In genomic region chr13:25066659-25067058, GRCm38 (mm10) we compare ENCODE assay signal across 23 mouse cellular contexts. TPM values are rescaled to one million over a fixed set of nuclear protein-coding genes. Genes with fewer than 3 reads are reported as not detected.
DNase-seq lines count a peak whose midpoint lies in the region; ATAC-seq and TF ChIP-seq lines count a peak whose summit lies in the region.
"Had no signal": no experiment of that assay in that cellular context is flagged by ENCODE, and none has a peak within 500 bp of the region (broad histone marks: within the 10 kb centered on the region; RNA-seq: fewer than 3 reads in every experiment).

No protein-coding gene starts in this region.

- H3K4me2 ChIP-seq in kidney, embryonic 14.5 days (replicated peaks; ENCODE audit: low read depth, low read length) = no peak overlapping the region
- no peak overlapping the region for H3K4me2 ChIP-seq in kidney, embryonic 15.5 days
- H3K4me2 ChIP-seq in kidney, embryonic 16.5 days (replicated peaks; ENCODE audit: low read depth, low read length) = no peak overlapping the region
- H3K4me2 ChIP-seq in kidney, postnatal 0 days (ENCODE audit: low read length) = no peak overlapping the region

- no peak for TF ChIP-seq CTCF in kidney, adult 2 months (conservative IDR thresholded peaks at IDR 0.05; ENCODE audit: insufficient read depth, insufficient read length, low read depth, low read length)
- peak; percentile 21; the same call in 1 of the 2 replicates for TF ChIP-seq CTCF in kidney, postnatal 0 days (IDR thresholded peaks at IDR 0.05; ENCODE audit: low read depth)

- H3K9ac ChIP-seq in kidney, embryonic 14.5 days (ENCODE audit: low read depth, low read length) = no peak overlapping the region
- H3K9ac ChIP-seq in kidney, embryonic 15.5 days = no peak overlapping the region
- H3K9ac ChIP-seq in kidney, embryonic 16.5 days (replicated peaks; ENCODE audit: low read length) = no peak overlapping the region
- H3K9ac ChIP-seq in kidney, postnatal 0 days (ENCODE audit: low read depth, low read length) = no peak overlapping the region

- DNase-seq in kidney, adult 2 months = no peak
- DNase-seq in kidney, postnatal 14 days = no peak
- no peak for DNase-seq in kidney, postnatal 36 days
- no peak for DNase-seq in kidney, postnatal 0 days (ENCODE audit: low spot score)
- DNase-seq in kidney, adult 8-10 months = no peak
- DNase-seq: adrenal gland, adult 2 months; adrenal gland, adult 8-10 months; adrenal gland, postnatal 10 days; adrenal gland, postnatal 14 days; adrenal gland, postnatal 25 days; adrenal gland, postnatal 36 days; B cell, adult 2 months; cerebellum, adult 11 months; cerebellum, adult 11-12 months had no signal

- H3K4me3 ChIP-seq in kidney, embryonic 14.5 days (ENCODE audit: low read length) = no peak overlapping the region
- H3K4me3 ChIP-seq in kidney, adult 2 months (ENCODE audit: insufficient read depth, low read depth, low read length) = no peak overlapping the region
- H3K4me3 ChIP-seq in kidney, embryonic 15.5 days (replicated peaks) = no peak overlapping the region
- no peak overlapping the region for H3K4me3 ChIP-seq in kidney, embryonic 16.5 days (ENCODE audit: low read length)
- H3K4me3 ChIP-seq in kidney, postnatal 0 days (replicated peaks; ENCODE audit: low read depth, low read length) = no peak overlapping the region

- no peaks in the 10 kb centered on the region for H3K27me3 ChIP-seq in kidney, embryonic 14.5 days (ENCODE audit: control insufficient read depth, insufficient read depth, low read length)
- no peaks in the 10 kb centered on the region for H3K27me3 ChIP-seq in kidney, adult 2 months (replicated peaks; ENCODE audit: control insufficient read depth, insufficient read depth, low read length)
- no peaks in the 10 kb centered on the region for H3K27me3 ChIP-seq in kidney, embryonic 15.5 days
- no peaks in the 10 kb centered on the region for H3K27me3 ChIP-seq in kidney, embryonic 16.5 days (ENCODE audit: insufficient read depth, low read length)
- no peaks in the 10 kb centered on the region for H3K27me3 ChIP-seq in kidney, postnatal 0 days (ENCODE audit: insufficient read depth, low read length)
- H3K27me3 ChIP-seq: CH12.LX, Patski had no signal

- H3K9me3 ChIP-seq in kidney, embryonic 14.5 days (ENCODE audit: control insufficient read depth, low read length) = no peaks in the 10 kb centered on the region
- no peaks in the 10 kb centered on the region for H3K9me3 ChIP-seq in kidney, embryonic 15.5 days (replicated peaks)
- no peaks in the 10 kb centered on the region for H3K9me3 ChIP-seq in kidney, embryonic 16.5 days (ENCODE audit: low read length)
- H3K9me3 ChIP-seq in kidney, postnatal 0 days (replicated peaks; ENCODE audit: low read length) = no peaks in the 10 kb centered on the region
- H3K9me3 ChIP-seq: G1E had no signal

- no peaks in the 10 kb centered on the region for H3K36me3 ChIP-seq in kidney, embryonic 14.5 days (ENCODE audit: control insufficient read depth, insufficient read depth, low read length)
- no peaks in the 10 kb centered on the region for H3K36me3 ChIP-seq in kidney, adult 2 months (ENCODE audit: control insufficient read depth, insufficient read depth, low read length)
- H3K36me3 ChIP-seq in kidney, embryonic 15.5 days = 0 out of 2 replicates have a peak, but pooled peaks cover 3% of the 10 kb centered on the region
- H3K36me3 ChIP-seq in kidney, embryonic 16.5 days (ENCODE audit: insufficient read depth, low read length) = no peaks in the 10 kb centered on the region
- no peaks in the 10 kb centered on the region for H3K36me3 ChIP-seq in kidney, postnatal 0 days (ENCODE audit: insufficient read depth, low read length)
- H3K36me3 ChIP-seq: G1E had no signal

- peak overlapping the region; percentile 90 for H3K27ac ChIP-seq in kidney, embryonic 14.5 days (ENCODE audit: low read depth, low read length)
- no peak overlapping the region for H3K27ac ChIP-seq in kidney, adult 2 months (ENCODE audit: insufficient read depth, low read depth, low read length)
- H3K27ac ChIP-seq in kidney, embryonic 15.5 days = peak overlapping the region; percentile 85
- peak overlapping the region; percentile 87 for H3K27ac ChIP-seq in kidney, embryonic 16.5 days (ENCODE audit: low read length)
- peak overlapping the region; percentile 75 for H3K27ac ChIP-seq in kidney, postnatal 0 days

- 86% methylated on average over 2 of the region's 2 CpGs for WGBS in kidney, embryonic 14.5 days
- 90% methylated on average over 2 of the region's 2 CpGs for WGBS in kidney, adult 2 months
- 82% methylated on average over 2 of the region's 2 CpGs for WGBS in kidney, embryonic 15.5 days
- WGBS in kidney, embryonic 16.5 days = 78% methylated on average over 2 of the region's 2 CpGs
- 64% methylated on average over 2 of the region's 2 CpGs for WGBS in kidney, postnatal 0 days

- no peaks in the 10 kb centered on the region for H3K4me1 ChIP-seq in kidney, embryonic 14.5 days (ENCODE audit: control insufficient read depth, insufficient read depth, low read length)
- H3K4me1 ChIP-seq in kidney, adult 2 months (ENCODE audit: control insufficient read depth, insufficient read depth, low read length) = no peaks in the 10 kb centered on the region
- peaks cover 10% of the 10 kb centered on the region; the same call in 1 of the 2 replicates for H3K4me1 ChIP-seq in kidney, embryonic 15.5 days
- peaks cover 10% of the 10 kb centered on the region; the same call in 1 of the 2 replicates for H3K4me1 ChIP-seq in kidney, embryonic 16.5 days (ENCODE audit: insufficient read depth, low read length)
- peaks cover 4% of the 10 kb centered on the region; the same call in 1 of the 2 replicates for H3K4me1 ChIP-seq in kidney, postnatal 0 days (replicated peaks; ENCODE audit: insufficient read depth, low read length)

- no peak for TF ChIP-seq POLR2A in kidney, adult 2 months (IDR thresholded peaks at IDR 0.05; ENCODE audit: low read depth, low read length)

- no peak for ATAC-seq in kidney, embryonic 14.5 days (ENCODE audit: low FRiP score, low TSS enrichment)
- ATAC-seq in kidney, embryonic 15.5 days (replicated peaks; ENCODE audit: low FRiP score) = peak; percentile 65
- peak; percentile 50; the same call in 1 of the 2 replicates for ATAC-seq in kidney, embryonic 16.5 days (ENCODE audit: low FRiP score, low TSS enrichment)
- peak; percentile 62; the same call in 1 of the 2 replicates for ATAC-seq in kidney, postnatal 0 days (replicated peaks; ENCODE audit: low FRiP score, low read depth)
- ATAC-seq: activated CD4-positive, CD25-positive, alpha-beta regulatory T cell, adult 4 months; CD4-positive, CD25-positive, alpha-beta regulatory T cell, adult 4 months; Patski had no signal

RNA-seq across cellular contexts. Expression of gene Dcdc2a, which starts 10.9 kb away (rescaled TPM):
- polyA plus RNA-seq in kidney, embryonic 14.5 days (2014; fragmentation: Nextera tagmentation; extraction: Ambion mirVana) = 27.2 and 34.5 TPM in 2 replicates
- polyA plus RNA-seq in kidney, adult 2 months (2012; rRNA removed) = 1.4 and 1.6 TPM in 2 replicates
- 40.0 and 45.1 TPM in 2 replicates for polyA plus RNA-seq in kidney, embryonic 15.5 days (2015; fragmentation: Nextera tagmentation; extraction: Ambion mirVana)
- 57.6 and 64.0 TPM in 2 replicates for polyA plus RNA-seq in kidney, embryonic 16.5 days (2015; fragmentation: Nextera tagmentation; extraction: Ambion mirVana)
- polyA plus RNA-seq in kidney, postnatal 0 days (2015; fragmentation: Nextera tagmentation; extraction: Ambion mirVana) = 73.7 and 88.5 TPM in 2 replicates
- polyA plus RNA-seq: activated CD4-positive, CD25-positive, alpha-beta regulatory T cell, adult 4 months; adrenal gland, adult 2 months; C2C12; CD4-positive, CD25-positive, alpha-beta regulatory T cell, adult 4 months; G1E had no signal

RNA-seq across cellular contexts. Expression of gene Mrs2, which starts 46.5 kb away (rescaled TPM):
- polyA plus RNA-seq in kidney, embryonic 14.5 days (2014; fragmentation: Nextera tagmentation; extraction: Ambion mirVana) = 16.3 and 24.5 TPM in 2 replicates
- polyA plus RNA-seq in kidney, adult 2 months (2012; rRNA removed) = 23.9 and 27.3 TPM in 2 replicates
- polyA plus RNA-seq in kidney, embryonic 15.5 days (2015; fragmentation: Nextera tagmentation; extraction: Ambion mirVana) = 15.1 and 17.4 TPM in 2 replicates
- polyA plus RNA-seq in kidney, embryonic 16.5 days (2015; fragmentation: Nextera tagmentation; extraction: Ambion mirVana) = 18.2 and 19.6 TPM in 2 replicates
- polyA plus RNA-seq in kidney, postnatal 0 days (2015; fragmentation: Nextera tagmentation; extraction: Ambion mirVana) = 13.7 and 13.8 TPM in 2 replicates

Comparison
In these comparisons a context has a peak if more than half of its experiments do, and no peak if none do; other contexts are left out.
1. RNA of gene Dcdc2a, which starts 10.9 kb away (polyA plus RNA-seq): 73.7 to 88.5 TPM in kidney, postnatal 0 days, 57.6 to 64.0 TPM in kidney, embryonic 16.5 days, 40.0 to 45.1 TPM in kidney, embryonic 15.5 days and 27.2 to 34.5 TPM in kidney, embryonic 14.5 days; 1.4 to 1.6 TPM in kidney, adult 2 months; every median in the first group is over 10 times any median in the second.